24 mouse cellular contexts compared by ENCODE assay signal in genomic region chr1:168483651-168484050, GRCm38 (mm10).
"Had no signal": no experiment of that assay in that cellular context is flagged by ENCODE, and none has a peak within 500 bp of the region (broad histone marks: within the 10 kb centered on the region; RNA-seq: fewer than 3 reads in every experiment).

No protein-coding gene starts in this region.

- H3K27ac ChIP-seq: heart, adult 2 months; heart, embryonic 15.5 days; hindbrain, embryonic 13.5 days; hindbrain, embryonic 15.5 days; hindbrain, postnatal 0 days; kidney, embryonic 15.5 days; kidney, postnatal 0 days; limb, embryonic 13.5 days; limb, embryonic 15.5 days; liver, embryonic 12.5 days; liver, embryonic 14.5 days had no signal

- H3K9me3 ChIP-seq: heart, embryonic 15.5 days; hindbrain, embryonic 13.5 days; hindbrain, embryonic 15.5 days; kidney, embryonic 15.5 days; limb, embryonic 13.5 days; limb, embryonic 15.5 days; liver, embryonic 12.5 days had no signal

- H3K4me3 ChIP-seq: heart, adult 2 months; heart, embryonic 15.5 days; hindbrain, embryonic 13.5 days; hindbrain, embryonic 15.5 days; kidney, embryonic 15.5 days; limb, embryonic 13.5 days; limb, embryonic 15.5 days; liver, embryonic 12.5 days had no signal

- H3K4me1 ChIP-seq: heart, embryonic 15.5 days; hindbrain, embryonic 15.5 days; kidney, embryonic 15.5 days; limb, embryonic 13.5 days; limb, embryonic 15.5 days; liver, embryonic 12.5 days had no signal

- H3K9ac ChIP-seq: forebrain, postnatal 0 days; heart, embryonic 15.5 days; hindbrain, embryonic 13.5 days; hindbrain, embryonic 15.5 days; kidney, embryonic 15.5 days; limb, embryonic 13.5 days; limb, embryonic 15.5 days; liver, embryonic 12.5 days; liver, embryonic 14.5 days had no signal

- DNase-seq: forebrain, postnatal 0 days; gastrocnemius, postnatal 14 days; gastrocnemius, postnatal 36 days; heart, adult 2 months; heart, postnatal 14 days; kidney, adult 11 months; kidney, adult 8-10 months; kidney, postnatal 14 days; kidney, postnatal 36 days; layer of hippocampus, adult 9-11 months; layer of hippocampus, postnatal 36 days; left cerebral cortex, postnatal 4 days; lung, adult 18-20 months had no signal

- ATAC-seq: forebrain, postnatal 0 days; hindbrain, postnatal 0 days; intestine, embryonic 16.5 days; liver, embryonic 12.5 days had no signal

- H3K27me3 ChIP-seq: heart, embryonic 15.5 days; hindbrain, embryonic 13.5 days; hindbrain, embryonic 15.5 days; kidney, embryonic 15.5 days; limb, embryonic 13.5 days; limb, embryonic 15.5 days; liver, embryonic 12.5 days had no signal

- H3K4me2 ChIP-seq: heart, embryonic 15.5 days; hindbrain, embryonic 13.5 days; hindbrain, embryonic 15.5 days; kidney, embryonic 15.5 days; limb, embryonic 13.5 days; limb, embryonic 15.5 days; liver, embryonic 12.5 days had no signal

- H3K36me3 ChIP-seq: heart, embryonic 15.5 days; hindbrain, embryonic 13.5 days; hindbrain, embryonic 15.5 days; kidney, embryonic 15.5 days; limb, embryonic 13.5 days; limb, embryonic 15.5 days; liver, embryonic 12.5 days had no signal
